Mouse (Mus musculus) adrenal gland, adult (tissue): Measurements from ENCODE around the gene Mettl23.
A peak's percentile ranks its signal among the peaks of the same experiment; 100 is the strongest.
"Not testable (repeated sequence)": the region's sequence is repeated elsewhere in the genome, so short reads cannot be mapped to it uniquely, and the experiment has no call there.

ENCODE experiments used
- DNase-seq, 2 experiments: peaks; one replicate each; pipeline ENCODE4 v3.0.0; 2022 to 2023; ENCODE audit warnings: low spot score in 1 of 2; ENCODE audit not compliant: inconsistent age in 2 of 2

Mettl23 gene

DNA sequence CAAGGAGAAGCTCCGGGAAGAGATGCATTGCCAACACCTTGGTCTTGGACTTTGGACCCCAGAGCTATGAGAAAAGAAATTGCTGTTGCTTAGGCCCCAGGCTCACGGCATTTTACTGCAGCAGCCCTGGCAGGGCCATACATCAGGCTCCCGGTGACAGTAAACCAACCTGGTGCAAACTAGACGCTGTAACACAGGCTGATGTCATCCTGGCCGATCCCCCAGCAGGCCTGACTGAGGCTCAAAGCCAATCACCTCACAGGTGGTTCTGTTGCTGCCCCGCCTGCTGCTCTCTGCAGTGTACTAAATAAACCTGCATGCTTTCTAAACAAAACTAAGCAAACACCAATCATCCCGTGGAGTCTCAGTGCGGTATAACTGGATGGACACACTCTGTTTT lies 24.4 kb upstream of the Mettl23 start:
- peak in 1 of 2 experiments; percentile 38 for DNase-seq

DNA sequence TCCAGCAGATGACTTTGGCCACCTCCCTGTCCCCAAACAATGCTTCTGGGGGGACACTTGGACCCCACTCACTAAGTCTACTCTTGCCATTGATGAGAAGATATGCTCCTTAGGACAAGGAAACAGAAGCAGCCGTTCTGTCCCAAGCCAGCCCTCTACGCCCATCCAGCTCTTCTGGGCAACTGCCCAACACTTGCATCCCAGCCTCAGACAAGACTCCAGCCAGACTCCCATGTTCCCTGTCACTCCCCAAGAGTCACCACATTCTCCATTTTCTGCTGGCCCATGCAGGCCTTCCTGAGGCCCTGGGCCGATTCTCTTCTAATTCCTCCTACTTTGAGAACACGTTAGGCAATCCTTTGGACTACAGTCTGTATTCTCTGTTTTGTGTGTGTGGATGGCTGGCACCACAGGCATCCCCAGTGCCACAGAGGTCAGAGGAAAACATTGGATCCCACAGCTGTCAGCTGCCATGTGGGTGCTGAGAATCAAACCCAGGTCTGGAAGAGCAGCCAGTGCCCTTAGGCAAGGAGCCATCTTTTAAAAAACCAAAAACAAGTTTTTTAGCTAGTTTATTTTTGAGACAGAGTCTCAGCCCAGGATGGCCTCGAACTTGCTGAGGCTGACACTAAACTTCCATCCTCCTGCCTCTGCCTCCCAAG lies 23.0 kb upstream of the Mettl23 start:
- DNase-seq: no peak

DNA sequence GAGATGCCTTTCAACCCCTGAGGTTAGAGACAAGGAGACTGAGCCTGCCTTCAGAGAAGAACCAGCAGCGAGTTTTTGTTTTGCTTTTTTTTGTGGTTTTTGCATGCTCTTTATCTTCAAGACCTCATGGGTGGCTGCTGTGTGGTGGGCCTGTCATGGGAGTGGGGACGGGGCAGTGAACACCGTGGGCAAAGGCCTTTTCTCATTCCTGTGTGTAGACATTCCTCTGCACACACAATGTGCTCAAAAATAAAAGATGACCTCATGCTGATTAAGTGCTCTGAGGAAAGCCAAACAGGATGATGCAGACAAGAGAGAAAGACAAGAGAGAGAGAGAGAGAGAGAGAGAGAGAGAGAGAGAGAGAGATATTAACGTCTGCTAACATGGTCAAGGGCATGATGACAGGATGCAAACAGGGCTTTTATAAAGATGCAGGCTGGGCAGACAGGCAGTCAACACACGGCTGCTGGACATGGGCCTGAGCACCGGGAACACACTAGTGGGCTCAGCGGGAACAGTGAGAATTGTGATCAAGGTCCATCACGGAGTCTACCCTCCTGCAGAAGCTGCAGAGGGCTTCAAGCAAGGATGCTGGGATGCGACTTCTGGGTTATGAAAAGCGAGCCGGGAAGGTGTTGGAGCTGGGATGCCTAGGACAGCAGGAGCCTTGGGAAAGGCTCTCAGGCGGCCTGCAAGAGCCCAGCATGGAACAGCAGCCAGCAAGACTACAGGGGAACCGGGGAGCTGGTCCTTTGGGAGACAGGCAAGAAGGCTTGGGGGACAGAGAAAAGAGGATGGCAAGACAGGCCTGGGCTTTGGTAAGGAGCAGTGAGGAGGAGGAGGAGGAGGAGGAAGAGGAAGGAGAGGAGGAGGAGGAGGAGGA lies 21.8 kb upstream of the Mettl23 start:
- no peak for DNase-seq

DNA sequence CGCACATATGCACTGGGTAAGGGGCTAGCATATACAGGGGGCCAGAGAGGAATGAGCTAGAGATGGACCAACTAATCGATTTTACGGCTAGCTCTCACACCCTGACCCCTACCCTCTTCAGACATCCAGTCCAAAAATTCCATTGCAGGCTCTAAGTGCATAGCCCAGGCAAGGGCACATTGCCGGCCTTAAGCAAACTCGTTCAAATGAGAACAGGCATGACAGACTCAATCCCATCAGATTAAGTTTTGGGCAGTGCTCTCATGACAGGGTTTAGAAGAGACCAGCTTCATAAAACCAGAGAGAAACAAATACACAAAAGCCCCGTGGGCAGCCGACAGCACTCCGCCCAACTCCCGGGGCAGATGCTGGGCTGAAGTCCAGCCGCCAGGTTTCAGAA lies 20.9 kb upstream of the Mettl23 start:
- no peak for DNase-seq

DNA sequence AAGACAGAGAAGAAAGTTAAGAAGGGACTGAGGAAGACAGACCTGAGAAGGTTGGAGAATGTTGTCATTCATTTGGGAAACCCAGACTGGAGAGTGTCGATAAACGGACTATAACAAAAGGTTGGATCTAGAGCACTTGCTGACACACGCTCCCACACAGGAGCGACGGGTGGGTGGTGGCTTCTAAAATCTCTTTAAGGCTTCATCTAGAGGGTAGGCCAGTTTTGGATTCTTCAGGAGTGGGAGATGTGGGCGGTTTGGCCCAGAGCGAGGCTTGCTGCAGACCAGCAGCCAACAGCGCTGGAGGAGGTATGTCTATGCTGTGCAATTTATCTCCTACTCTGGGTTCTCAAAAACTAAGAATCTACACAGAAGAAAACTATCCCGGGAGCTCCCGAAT lies 20.5 kb upstream of the Mettl23 start:
- DNase-seq: no peak

DNA sequence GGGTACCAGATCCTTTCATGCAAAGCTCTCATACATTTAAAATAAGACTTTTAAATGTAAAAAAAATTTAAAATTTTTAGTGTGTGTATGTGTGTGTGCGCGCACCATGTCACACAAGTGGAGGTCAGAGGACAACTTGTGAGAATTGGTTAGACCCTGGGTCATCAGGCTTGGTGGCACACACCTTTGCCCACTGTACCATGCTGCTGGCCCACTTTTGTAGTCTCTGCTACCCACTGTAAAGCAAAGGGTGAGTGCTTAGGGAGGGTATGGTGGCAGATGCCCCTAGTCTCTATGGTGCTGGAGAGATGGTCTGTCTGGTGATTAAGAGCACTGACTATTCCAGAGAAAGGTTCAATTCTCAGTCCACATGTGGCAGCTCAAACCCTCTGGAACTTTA lies 19.8 kb upstream of the Mettl23 start:
- DNase-seq: no peak

DNA sequence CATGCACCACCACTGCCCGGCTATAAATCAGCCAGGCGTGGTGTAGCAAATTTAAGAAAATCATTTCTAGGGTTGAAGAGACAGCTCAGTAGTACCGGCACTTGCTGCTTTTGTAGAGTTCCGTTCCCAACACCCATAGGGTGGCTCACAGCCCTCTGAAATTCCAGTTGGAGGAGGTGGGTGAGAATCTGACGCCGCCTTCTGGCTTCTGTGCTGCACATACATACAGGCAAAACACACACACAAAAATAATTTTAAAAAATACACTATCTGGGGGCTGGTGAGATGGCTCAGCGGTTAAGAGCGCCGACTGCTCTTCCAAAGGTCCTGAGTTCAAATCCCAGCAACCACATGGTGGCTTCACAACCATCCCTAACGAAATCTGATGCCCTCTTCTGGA lies 19.2 kb upstream of the Mettl23 start:
- not testable (repeated sequence) for DNase-seq

DNA sequence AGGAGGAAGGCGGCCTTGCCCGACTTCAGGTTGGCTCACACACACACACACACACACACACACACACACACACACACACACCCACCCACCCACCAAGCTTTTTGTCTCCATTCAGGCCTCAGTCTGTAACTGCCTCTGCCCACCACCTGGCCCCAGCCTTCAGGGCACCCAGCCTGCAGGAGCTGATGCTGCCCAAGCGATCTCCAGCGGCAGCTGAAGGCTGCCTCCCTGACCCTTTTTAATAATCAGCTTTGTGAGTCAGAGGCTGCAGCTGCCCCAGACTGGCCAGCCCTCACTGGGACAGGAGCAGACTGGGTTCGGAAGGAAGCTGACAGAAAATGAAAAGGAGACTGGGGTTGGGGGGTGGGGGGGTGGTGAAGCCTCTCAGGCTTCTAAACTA lies 17.8 kb upstream of the Mettl23 start:
- DNase-seq: peak; percentile 69 to 81

DNA sequence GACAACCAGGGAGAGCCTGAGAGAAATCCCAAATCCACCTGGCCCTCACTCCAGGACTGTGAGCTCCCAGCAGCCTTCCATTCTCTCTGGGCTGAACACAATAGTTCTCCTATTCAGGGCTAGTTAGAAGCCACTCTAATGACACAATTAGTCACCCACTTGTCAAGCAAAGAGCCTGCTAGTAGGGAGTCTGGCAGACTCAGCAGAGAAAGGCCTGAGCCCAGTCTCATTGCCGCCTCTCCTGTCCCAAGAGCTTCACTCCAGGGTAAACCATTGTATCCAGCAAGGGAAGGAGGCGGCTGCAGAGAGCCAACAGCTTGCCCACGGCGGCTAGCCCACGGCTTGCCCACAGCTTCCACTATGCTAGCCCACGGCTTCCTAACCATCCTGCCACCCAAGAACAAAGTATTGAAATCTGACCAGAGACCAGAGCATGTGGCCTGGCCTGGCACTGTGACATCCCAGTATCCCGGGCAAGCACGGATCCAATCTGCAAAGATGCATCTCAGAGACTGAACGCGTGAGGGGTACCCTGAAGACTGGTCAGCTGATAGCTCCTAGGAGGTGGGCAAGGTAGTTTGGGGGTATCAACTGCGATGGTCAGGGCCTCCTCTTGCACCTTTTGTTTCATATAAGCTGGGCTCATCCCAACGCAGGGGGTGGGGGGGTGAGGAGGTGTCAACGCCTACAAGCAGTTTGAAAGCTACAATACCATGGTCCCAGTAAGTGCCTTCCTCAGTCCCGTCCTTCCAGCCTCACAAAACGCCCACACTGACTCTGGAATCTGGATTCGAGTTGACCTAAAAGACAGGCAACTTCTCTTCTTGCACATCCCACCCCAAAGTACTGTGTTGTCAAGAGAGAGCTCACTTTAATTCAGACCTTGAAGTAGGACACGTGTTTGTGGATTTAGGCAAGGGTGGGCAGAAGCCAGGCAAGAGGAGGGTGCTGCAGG lies 16.3 kb upstream of the Mettl23 start:
- peak; percentile 33 to 57 for DNase-seq

DNA sequence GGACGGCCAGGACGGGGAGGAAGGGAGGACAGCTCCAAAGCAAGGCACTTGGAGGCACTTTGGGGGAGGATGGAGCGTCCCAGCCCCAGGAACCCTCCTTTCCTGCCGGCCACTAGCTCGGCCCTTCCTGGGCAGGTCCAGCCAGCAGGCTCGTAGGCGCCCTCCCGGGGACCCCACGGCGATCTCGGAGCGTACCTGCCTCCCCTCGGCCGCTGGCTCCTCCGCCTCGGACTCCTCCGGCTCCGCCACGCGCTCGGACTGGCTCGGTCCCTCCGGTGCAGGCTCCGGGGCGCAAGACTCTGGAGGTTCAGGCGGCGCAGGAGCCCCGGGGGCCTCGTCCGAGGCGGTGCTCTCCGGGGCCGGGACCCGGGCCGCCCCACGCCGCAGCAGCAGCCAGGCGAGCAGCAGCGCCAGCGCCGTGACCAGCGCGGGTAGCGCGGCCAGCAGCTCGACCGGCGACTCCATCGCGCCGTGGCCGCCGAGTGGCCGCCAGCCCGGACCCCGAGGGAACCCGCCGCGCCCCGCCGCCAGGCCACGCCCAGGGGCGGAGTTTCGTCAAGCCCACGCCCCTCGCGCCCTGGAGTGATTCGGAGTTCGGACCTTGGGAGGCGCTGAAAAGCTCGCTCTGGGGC lies 15.4 kb upstream of the Mettl23 start, which contains the start of gene Mxra7:
Mxra7 (minus strand) TSS at position 513 of the 632 bp plus-strand sequence.
- DNase-seq: peak; percentile 90 to 95

DNA sequence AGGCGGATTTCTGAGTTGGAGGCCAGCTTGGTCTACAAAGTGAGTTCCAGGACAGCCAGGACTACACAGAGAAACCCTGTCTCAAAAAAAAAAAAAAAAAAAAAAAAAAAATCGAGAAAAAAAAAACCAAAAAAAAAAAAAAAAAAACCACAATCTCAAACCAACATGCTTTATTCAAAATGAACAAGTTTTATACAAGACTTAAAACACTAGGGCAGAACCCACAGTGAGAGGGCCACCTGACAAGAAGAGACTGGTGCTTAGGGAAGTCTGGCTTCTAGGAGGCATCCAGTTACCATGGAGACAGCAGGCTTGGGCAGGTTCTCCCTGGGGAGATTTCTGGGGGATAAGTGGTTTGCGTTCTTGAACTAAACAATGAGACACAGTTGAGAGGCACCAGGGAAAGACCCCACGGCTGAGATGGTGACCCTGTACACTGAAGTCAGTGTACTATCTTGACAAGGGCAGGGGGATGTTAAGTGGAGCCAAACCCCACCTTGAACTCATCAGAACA lies 10.8 kb upstream of the Mettl23 start:
- DNase-seq: no peak

DNA sequence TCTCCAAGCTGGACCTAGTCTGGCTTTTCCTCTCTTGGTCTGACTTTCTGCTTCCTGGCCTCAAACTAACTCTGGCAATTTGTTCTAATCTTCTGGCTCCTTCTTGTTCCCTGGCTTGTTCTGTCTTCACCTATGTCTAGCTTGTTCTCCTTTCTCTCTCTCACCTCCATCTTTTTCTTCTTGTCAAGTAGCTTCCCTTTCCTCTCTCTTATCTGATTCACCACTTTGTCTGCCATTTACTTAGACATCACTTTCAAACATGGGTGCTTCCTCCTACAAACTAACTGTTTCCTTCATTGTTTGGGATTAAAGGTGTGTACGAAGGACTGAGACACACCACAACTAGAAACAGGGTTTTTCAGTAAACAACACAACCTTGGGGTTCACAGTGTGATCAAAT lies 8.1 kb upstream of the Mettl23 start:
- no peak for DNase-seq

DNA sequence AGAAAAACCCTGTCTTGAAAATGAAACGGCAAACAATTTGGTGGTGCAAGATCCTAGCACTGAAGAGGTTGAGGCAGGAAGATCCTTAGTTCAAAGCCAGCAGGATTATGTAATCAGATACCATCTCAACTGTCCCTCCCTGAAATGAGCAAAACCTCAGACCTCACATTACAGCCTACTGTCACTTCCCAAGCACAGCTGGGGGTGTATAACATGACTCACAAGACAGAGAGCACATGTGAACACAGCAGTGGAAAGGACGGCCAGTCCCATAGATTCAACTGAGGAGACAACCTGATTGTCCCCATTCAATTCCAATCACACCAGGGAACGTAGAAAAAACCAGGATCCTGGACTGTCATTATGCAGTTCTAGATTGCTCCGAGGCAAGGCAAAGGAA lies 6.8 kb upstream of the Mettl23 start:
- DNase-seq: no peak

DNA sequence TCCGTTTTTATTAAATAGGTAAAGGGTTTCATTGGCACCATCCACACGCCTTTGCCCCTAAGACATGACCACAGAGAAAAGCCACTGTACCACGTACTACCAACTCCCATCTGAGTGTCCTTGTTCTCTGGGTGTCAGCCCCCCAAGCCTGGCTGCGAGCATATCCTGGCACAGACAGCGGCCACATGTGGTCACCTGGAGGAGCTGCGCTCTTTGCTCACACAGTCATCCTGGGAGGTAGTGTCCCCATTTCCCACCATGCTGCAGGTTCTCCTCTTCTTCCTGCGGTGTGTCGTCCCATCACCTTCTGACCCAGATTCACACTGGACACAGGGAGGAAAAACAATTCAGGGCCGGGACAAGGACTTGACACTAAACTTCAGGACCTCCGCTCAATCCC lies 5.6 kb upstream of the Mettl23 start:
- no peak for DNase-seq

DNA sequence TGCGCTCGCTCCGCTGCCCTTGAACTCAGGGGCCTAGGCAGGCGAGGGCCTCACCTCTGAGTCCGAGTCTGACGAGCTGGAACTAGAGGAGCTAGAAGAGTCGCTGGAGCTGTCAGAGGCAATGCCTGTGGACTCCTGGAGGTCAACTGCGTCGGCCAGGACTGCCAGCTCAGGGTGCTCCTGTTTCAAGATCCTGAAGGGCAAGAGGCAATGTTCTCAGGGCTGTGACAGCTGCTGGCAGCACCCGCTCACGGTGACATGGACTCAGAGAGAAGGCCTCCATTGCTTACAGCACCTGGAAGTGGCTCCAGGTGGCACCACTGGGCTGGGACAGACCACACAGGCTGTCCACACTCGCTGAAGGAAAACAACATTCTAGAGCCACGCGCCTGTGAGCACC lies 4.1 kb upstream of the Mettl23 start:
- DNase-seq: peak in 1 of 2 experiments; percentile 28

DNA sequence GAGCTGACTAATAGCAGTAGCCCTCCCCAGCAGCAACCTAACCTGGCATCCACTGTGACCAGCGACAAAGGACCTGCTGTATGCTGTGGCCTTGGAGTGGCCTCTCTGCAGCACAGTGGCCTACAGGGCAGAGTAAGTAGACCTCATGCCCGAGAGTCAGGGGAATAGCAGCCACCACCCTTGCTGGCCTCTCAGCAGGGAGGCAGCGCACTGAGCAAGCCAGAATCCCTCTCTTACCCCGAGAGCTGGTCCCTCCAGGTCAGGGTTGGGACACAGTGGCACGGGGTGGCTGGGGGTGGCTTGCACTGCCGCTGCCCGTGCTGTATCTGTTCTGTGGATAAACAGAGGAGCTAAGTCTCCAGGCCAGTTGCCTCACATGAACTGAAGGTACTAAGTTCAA lies 3.5 kb upstream of the Mettl23 start:
- peak in 1 of 2 experiments; percentile 41 for DNase-seq

DNA sequence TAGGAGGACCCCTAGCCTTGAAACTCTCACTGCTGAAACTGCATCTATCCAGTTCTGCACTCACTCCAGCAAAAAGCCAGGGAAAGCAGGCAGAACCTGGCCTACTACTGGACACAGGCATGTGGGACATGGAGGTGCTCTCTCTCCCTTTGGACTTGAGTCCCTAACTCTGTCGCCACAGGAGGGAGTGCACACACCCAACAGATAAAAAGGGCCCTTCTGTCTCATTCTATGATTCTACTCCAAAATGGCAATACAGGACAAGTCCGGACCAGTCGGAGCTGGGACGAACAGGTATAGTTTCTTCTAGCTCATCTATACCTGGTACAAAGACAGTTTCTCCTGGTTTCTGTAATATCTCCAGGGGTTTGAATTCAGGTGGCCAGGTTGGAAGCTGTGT lies 2.3 kb upstream of the Mettl23 start:
- DNase-seq: peak in 1 of 2 experiments; percentile 37

DNA sequence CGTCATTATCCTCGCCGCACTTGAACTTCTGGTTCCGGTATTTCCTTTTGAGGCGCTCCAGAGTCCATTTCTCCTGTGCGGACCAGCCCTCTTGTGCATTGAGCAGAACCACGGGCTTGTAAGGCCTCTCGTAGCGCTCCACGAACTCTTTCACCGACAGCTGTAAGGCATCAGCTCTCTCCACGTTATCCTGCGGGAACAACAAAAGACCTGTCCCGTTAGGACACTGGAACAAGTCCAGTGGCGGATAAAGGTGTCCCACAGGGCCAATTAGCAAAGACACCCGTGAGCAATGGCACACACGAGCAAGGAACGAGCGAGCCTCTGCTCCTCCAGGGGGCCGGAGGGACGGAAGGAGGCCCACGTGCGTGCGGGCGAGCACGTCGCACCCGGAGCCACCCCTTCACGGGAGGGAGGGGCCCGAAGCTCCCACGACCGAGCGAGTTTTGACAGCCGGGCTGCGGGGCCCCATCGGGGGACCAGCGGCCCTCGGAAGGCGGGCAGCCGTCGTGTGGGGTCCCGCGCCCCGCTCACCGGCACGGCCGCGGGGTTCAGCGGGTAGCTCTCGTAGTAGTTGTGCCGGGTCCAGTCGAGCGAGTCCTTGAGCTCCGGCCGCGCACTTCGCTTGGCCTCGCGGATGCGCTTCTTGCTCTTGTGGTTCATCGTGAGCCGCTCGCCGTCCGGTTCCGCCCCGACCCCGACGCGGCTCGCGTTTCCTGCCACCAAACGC lies 382 bp upstream of the Mettl23 start:
- peak; percentile 84 to 93 for DNase-seq

DNA sequence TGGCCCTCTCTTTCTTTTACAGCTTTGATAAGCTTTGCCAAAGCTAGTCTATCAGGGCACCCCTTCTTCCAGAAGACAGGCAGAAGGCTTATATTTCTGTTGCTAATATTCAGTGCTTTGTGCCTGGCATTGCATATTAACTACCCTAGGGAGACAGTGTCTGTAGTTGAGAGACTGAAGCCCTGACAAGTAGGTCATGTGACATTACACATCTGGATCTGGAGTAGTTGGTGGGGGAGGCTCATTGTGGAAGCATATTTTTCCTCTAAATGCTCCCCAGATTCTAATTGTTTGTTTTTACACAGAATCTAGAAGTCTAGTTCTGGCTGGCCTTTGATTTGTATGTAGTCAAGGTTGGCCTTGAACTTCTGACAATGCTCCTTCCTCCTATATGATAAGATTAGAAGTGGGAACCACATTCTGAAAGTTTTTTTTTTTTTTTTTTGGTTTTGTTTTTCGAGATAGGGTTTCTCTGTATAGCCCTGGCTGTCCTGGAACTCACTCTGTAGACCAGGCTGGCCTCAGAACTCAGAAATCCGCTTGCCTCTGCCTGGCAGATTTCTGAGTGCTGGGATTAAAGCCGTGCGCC lies 3.6 kb downstream of the Mettl23 start:
- no peak for DNase-seq
